Mouse (Mus musculus): ENCODE measurements around the gene Ddx28. TPM values are rescaled to one million over a fixed set of nuclear protein-coding genes. Genes with fewer than 3 reads are reported as not detected.
"Not testable (repeated sequence)": the region's sequence is repeated elsewhere in the genome, so short reads cannot be mapped to it uniquely, and the experiment has no call there.

Gene Ddx28
- polyA plus RNA-seq, 1 experiment from 2014 or later, result 19.9 TPM

DNA sequence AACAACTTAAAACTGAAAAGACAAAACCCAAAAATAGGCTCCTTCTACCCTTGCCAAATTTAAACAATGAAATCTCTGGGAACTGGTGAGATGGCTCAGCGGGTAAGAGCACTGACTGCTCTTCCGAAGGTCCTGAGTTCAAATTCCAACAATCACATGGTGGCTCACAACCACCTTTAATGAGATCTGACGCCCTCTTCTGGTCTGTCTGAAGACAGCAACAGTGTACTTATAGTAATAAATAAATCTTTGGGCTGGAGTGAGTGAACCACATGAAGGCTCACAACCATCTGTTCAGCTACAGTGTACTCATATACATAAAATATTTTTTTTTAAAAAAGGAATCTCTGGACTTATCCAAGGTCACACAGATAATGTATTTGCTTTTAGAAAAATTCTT is 3.8 kb downstream of the Ddx28 start:
- H3K4me3 ChIP-seq; ATAC-seq (ENCODE audit: low FRiP score); H3K4me2 ChIP-seq (replicated peaks); H3K36me3 ChIP-seq; H3K9me3 ChIP-seq (replicated peaks); H3K9ac ChIP-seq; H3K27me3 ChIP-seq; H3K27ac ChIP-seq: not testable (repeated sequence)
- 66% methylated on average over 3 of the region's 3 CpGs for WGBS
- H3K4me1 ChIP-seq, result peaks cover 16% of the 10 kb centered on the region

- no peak overlapping the region for H3K27ac ChIP-seq
- 86% methylated on average over 3 of the region's 3 CpGs for WGBS
- peaks cover 16% of the 10 kb centered on the region for H3K4me1 ChIP-seq
- no peak overlapping the region for H3K4me3 ChIP-seq
- ATAC-seq (ENCODE audit: low FRiP score), result no peak
- no peak overlapping the region for H3K9ac ChIP-seq
- H3K9me3 ChIP-seq (replicated peaks), result no peaks in the 10 kb centered on the region
- H3K4me2 ChIP-seq (replicated peaks), result no peak overlapping the region
- H3K36me3 ChIP-seq, result no peaks in the 10 kb centered on the region
- no peaks in the 10 kb centered on the region for H3K27me3 ChIP-seq
Observed at GRCm38 (mm10) chr8:106007135-106007534, 4.5 kb downstream of the Ddx28 start.

GRCm38 (mm10) chr8:106006413-106006812 is 5.3 kb downstream of the Ddx28 start:
- WGBS, result 81% methylated on average over 4 of the region's 4 CpGs
- no peak overlapping the region for H3K4me2 ChIP-seq (replicated peaks)
- H3K4me3 ChIP-seq, result no peak overlapping the region
- no peak overlapping the region for H3K9ac ChIP-seq
- no peak for ATAC-seq (ENCODE audit: low FRiP score)
- no peaks in the 10 kb centered on the region for H3K36me3 ChIP-seq
- H3K9me3 ChIP-seq (replicated peaks), result no peaks in the 10 kb centered on the region
- peaks cover 10% of the 10 kb centered on the region for H3K4me1 ChIP-seq
- no peaks in the 10 kb centered on the region for H3K27me3 ChIP-seq
- no peak overlapping the region for H3K27ac ChIP-seq

DNA sequence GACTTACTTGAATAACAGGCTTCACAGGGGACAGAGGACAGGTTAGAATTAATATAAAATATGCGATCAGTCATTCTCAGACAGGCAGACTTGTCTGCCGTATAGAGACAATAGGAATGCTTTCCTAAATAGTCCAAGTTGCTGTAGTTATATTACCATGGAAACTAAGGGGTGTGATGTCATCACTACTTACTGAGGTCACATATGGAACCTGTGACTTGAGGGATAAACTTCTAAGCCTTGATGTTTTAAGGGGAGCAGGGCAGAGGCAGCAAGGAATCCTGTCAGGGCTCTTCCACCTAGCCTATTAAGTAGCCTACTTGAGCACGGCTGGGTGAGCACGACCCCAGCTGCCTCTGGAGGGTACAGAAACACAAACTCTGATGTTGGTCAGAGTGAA is 5.8 kb downstream of the Ddx28 start, which contains the start of gene Dpep2nb:
Gene Dpep2nb (minus strand): TSS at position 101 of the 400 bp plus-strand sequence.
- H3K27me3 ChIP-seq, result no peaks in the 10 kb centered on the region
- WGBS, result 77% methylated on average over 4 of the region's 4 CpGs
- no peak for ATAC-seq (ENCODE audit: low FRiP score)

GRCm38 (mm10) chr8:106004538-106005207 is 7.0 kb downstream of the Ddx28 start:
- Histone ChIP-seq H3K4me1 (no peaks in the 10 kb centered on the region; the same call in 1 of the 2 replicates), H3K9ac (no peak overlapping the region), H3K9me3 (replicated peaks) (no peaks in the 10 kb centered on the region), H3K27ac (no peak overlapping the region), H3K36me3 (no peaks in the 10 kb centered on the region), H3K4me2 (replicated peaks) (no peak overlapping the region), H3K27me3 (no peaks in the 10 kb centered on the region), H3K4me3 (no peak overlapping the region)
- WGBS, result 74% methylated on average over 8 of the region's 8 CpGs
- ATAC-seq (ENCODE audit: low FRiP score), result no peak

More for the DNA sequence above, 5.8 kb downstream of the Ddx28 start, which contains the start of gene Dpep2nb:
- Histone ChIP-seq H3K9ac (no peak within 1 kb of the TSS), H3K4me3 (no peak within 1 kb of the TSS), H3K9me3 (replicated peaks) (no peaks in the 10 kb centered on the region), H3K36me3 (no peaks in the 10 kb centered on the region), H3K4me2 (replicated peaks) (no peak within 1 kb of the TSS), H3K4me1 (peaks cover 10% of the 10 kb centered on the region), H3K27ac (no peak within 1 kb of the TSS)

GRCm38 (mm10) chr8:106001908-106002307 is 9.8 kb downstream of the Ddx28 start:
- no peaks in the 10 kb centered on the region for H3K27me3 ChIP-seq
- WGBS, result 85% methylated on average over 4 of the region's 4 CpGs
- H3K27ac ChIP-seq, result no peak overlapping the region
- no peak overlapping the region for H3K4me3 ChIP-seq
- no peaks in the 10 kb centered on the region for H3K36me3 ChIP-seq
- H3K4me1 ChIP-seq, result no peaks in the 10 kb centered on the region
- H3K9me3 ChIP-seq (replicated peaks), result no peaks in the 10 kb centered on the region
- H3K4me2 ChIP-seq (replicated peaks), result no peak overlapping the region
- no peak for ATAC-seq (ENCODE audit: low FRiP score)
- no peak overlapping the region for H3K9ac ChIP-seq

GRCm38 (mm10) chr8:105998971-105999370 is 12.7 kb downstream of the Ddx28 start:
- Histone ChIP-seq H3K4me3 (no peak overlapping the region), H3K27me3 (no peaks in the 10 kb centered on the region), H3K4me2 (replicated peaks) (no peak overlapping the region), H3K27ac (no peak overlapping the region), H3K9me3 (replicated peaks) (no peaks in the 10 kb centered on the region), H3K4me1 (no peaks in the 10 kb centered on the region), H3K9ac (no peak overlapping the region), H3K36me3 (no peaks in the 10 kb centered on the region)
- 91% methylated on average over 2 of the region's 2 CpGs for WGBS
- no peak for ATAC-seq (ENCODE audit: low FRiP score)

GRCm38 (mm10) chr8:105996359-105996758 is 15.3 kb downstream of the Ddx28 start:
- H3K9ac ChIP-seq, result no peak overlapping the region
- H3K36me3 ChIP-seq, result no peaks in the 10 kb centered on the region
- no peak overlapping the region for H3K27ac ChIP-seq
- no peak overlapping the region for H3K4me3 ChIP-seq
- no peaks in the 10 kb centered on the region for H3K9me3 ChIP-seq (replicated peaks)
- 68% methylated on average over 7 of the region's 7 CpGs for WGBS
- ATAC-seq (ENCODE audit: low FRiP score), result no peak
- H3K27me3 ChIP-seq, result no peaks in the 10 kb centered on the region
- H3K4me1 ChIP-seq, result no peaks in the 10 kb centered on the region
- H3K4me2 ChIP-seq (replicated peaks), result no peak overlapping the region

- H3K27me3 ChIP-seq, result no peaks in the 10 kb centered on the region
- H3K4me3 ChIP-seq, result no peak overlapping the region
- no peak for ATAC-seq (ENCODE audit: low FRiP score)
- H3K9me3 ChIP-seq (replicated peaks), result no peaks in the 10 kb centered on the region
- no peak overlapping the region for H3K9ac ChIP-seq
- H3K27ac ChIP-seq, result no peak overlapping the region
- no peak overlapping the region for H3K4me2 ChIP-seq (replicated peaks)
- H3K36me3 ChIP-seq, result no peaks in the 10 kb centered on the region
- WGBS, result 65% methylated on average over 4 of the region's 4 CpGs
- H3K4me1 ChIP-seq, result no peaks in the 10 kb centered on the region
Observed at GRCm38 (mm10) chr8:105993226-105993625, 18.5 kb downstream of the Ddx28 start.

GRCm38 (mm10) chr8:105992499-105992898 is 19.2 kb downstream of the Ddx28 start:
- Histone ChIP-seq H3K4me3 (no peak overlapping the region), H3K9me3 (replicated peaks) (no peaks in the 10 kb centered on the region), H3K4me1 (no peaks in the 10 kb centered on the region), H3K27me3 (no peaks in the 10 kb centered on the region), H3K4me2 (replicated peaks) (no peak overlapping the region), H3K36me3 (no peaks in the 10 kb centered on the region), H3K27ac (no peak overlapping the region), H3K9ac (no peak overlapping the region)
- ATAC-seq (ENCODE audit: low FRiP score), result no peak
- 70% methylated on average over 5 of the region's 5 CpGs for WGBS

DNA sequence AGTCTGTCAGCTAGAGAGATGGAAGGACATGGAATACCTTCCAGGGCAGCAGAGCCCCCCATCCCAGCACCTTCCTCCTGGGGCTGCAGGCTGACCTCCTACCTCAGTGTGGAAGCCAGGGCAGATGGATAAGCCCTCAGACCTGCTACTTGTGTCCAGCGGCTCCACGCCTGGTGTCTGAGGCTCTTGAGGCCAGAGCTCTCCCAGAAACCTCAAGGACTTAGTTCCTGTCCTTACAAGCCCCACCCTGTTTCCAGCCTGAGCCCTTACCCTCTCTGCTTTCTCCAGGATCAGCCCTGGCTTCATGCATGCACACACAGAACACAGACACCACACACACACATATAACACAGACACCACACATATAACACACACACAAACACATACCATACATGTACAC is 20.1 kb downstream of the Ddx28 start:
- Histone ChIP-seq H3K4me2 (replicated peaks) (no peak overlapping the region), H3K27ac (no peak overlapping the region), H3K4me3 (no peak overlapping the region), H3K9ac (no peak overlapping the region), H3K27me3 (no peaks in the 10 kb centered on the region), H3K4me1 (no peaks in the 10 kb centered on the region), H3K9me3 (replicated peaks) (no peaks in the 10 kb centered on the region), H3K36me3 (no peaks in the 10 kb centered on the region)
- no peak for ATAC-seq (ENCODE audit: low FRiP score)
- WGBS, result 88% methylated on average over 2 of the region's 2 CpGs

DNA sequence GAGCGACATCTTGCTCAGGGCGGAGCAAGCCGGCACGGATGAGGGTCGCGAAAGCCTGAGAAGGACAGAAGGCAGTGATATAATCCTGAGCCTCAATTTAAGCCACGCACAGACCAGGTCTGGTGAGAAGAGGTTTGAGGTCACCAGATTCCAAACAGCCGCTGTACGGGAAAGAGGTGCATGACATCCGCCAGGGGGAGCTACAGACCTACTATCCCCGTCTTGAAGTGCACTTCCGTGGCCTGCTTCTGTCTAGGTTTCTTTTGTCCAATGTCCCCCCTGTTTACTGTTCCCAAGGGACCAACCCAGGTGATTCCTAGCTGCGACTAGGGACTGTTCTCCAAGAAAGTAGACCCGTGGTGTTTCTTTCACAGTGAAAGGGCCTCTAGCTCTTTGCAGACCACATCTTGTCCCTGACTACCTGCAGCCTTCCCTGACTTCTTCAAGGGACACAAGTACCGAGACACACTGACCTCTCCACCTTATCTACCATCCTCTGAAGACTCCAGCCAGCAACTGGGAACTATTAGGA is 20.8 kb downstream of the Ddx28 start, which contains the start of gene Dus2:
Gene Dus2 (plus strand): TSS at position 482 of the 532 bp plus-strand sequence.
- no peak within 1 kb of the TSS for H3K27ac ChIP-seq
- H3K9me3 ChIP-seq (replicated peaks), result no peaks in the 10 kb centered on the region
- H3K27me3 ChIP-seq, result no peaks in the 10 kb centered on the region
- H3K4me1 ChIP-seq, result no peaks in the 10 kb centered on the region
- no peak within 1 kb of the TSS for H3K4me3 ChIP-seq
- 11% methylated on average over 15 of the region's 15 CpGs for WGBS
- H3K36me3 ChIP-seq, result no peaks in the 10 kb centered on the region
- ATAC-seq (ENCODE audit: low FRiP score), result peak; percentile 58
- H3K4me2 ChIP-seq (replicated peaks), result 0 out of 2 replicates have a peak within 1 kb of the TSS, but pooled peaks have one; percentile 8
- H3K9ac ChIP-seq, result no peak within 1 kb of the TSS

GRCm38 (mm10) chr8:105988546-105988945 is 23.1 kb downstream of the Ddx28 start:
- Histone ChIP-seq H3K4me3 (no peak overlapping the region), H3K4me2 (replicated peaks) (no peak overlapping the region), H3K27me3 (no peaks in the 10 kb centered on the region), H3K9me3 (replicated peaks) (no peaks in the 10 kb centered on the region), H3K36me3 (no peaks in the 10 kb centered on the region), H3K9ac (no peak overlapping the region), H3K27ac (no peak overlapping the region), H3K4me1 (no peaks in the 10 kb centered on the region)
- 86% methylated on average over 11 of the region's 11 CpGs for WGBS
- no peak for ATAC-seq (ENCODE audit: low FRiP score)
